Mouse (Mus musculus): Measurements from ENCODE around the gene Stra6.

The Stra6 gene

GRCm38 (mm10) chr9:58130909-58131308 is 67.3 kb downstream of the Stra6 start:
- DNase-seq (ENCODE audit: low read depth, low spot score): no peak

GRCm38 (mm10) chr9:58131735-58132134 is 68.1 kb downstream of the Stra6 start:
- DNase-seq (ENCODE audit: low read depth, low spot score): no peak

- no peak for DNase-seq (ENCODE audit: low read depth, low spot score)
Observed at GRCm38 (mm10) chr9:58133893-58134884, 70.6 kb downstream of the Stra6 start.

- no peak for DNase-seq (ENCODE audit: low read depth, low spot score)
Observed at GRCm38 (mm10) chr9:58134906-58135305, 71.3 kb downstream of the Stra6 start.

- no peak for DNase-seq (ENCODE audit: low read depth, low spot score)
Observed at GRCm38 (mm10) chr9:58135921-58136321, 72.3 kb downstream of the Stra6 start.

- no peak for DNase-seq (ENCODE audit: low read depth, low spot score)
Observed at GRCm38 (mm10) chr9:58139947-58140346, 76.4 kb downstream of the Stra6 start.

GRCm38 (mm10) chr9:58143419-58143818 is 79.8 kb downstream of the Stra6 start:
- DNase-seq (ENCODE audit: low read depth, low spot score): no peak

GRCm38 (mm10) chr9:58144664-58145063 is 81.1 kb downstream of the Stra6 start:
- no peak for DNase-seq (ENCODE audit: low read depth, low spot score)

GRCm38 (mm10) chr9:58145417-58145816 is 81.8 kb downstream of the Stra6 start:
- no peak for DNase-seq (ENCODE audit: low read depth, low spot score)

GRCm38 (mm10) chr9:58148806-58149205 is 85.2 kb downstream of the Stra6 start:
- no peak for DNase-seq (ENCODE audit: low read depth, low spot score)

GRCm38 (mm10) chr9:58150733-58151361 is 87.3 kb downstream of the Stra6 start:
- DNase-seq (ENCODE audit: low read depth, low spot score): no peak

GRCm38 (mm10) chr9:58153095-58153494 is 89.5 kb downstream of the Stra6 start:
- DNase-seq (ENCODE audit: low read depth, low spot score): no peak

- no peak for DNase-seq (ENCODE audit: low read depth, low spot score)
Observed at GRCm38 (mm10) chr9:58155366-58155765, 91.8 kb downstream of the Stra6 start.

- no peak for DNase-seq (ENCODE audit: low read depth, low spot score)
Observed at GRCm38 (mm10) chr9:58156819-58157560, 93.4 kb downstream of the Stra6 start.

- no peak for DNase-seq (ENCODE audit: low read depth, low spot score)
Observed at GRCm38 (mm10) chr9:58157838-58158237, 94.2 kb downstream of the Stra6 start.

- peak; percentile 59 for DNase-seq (ENCODE audit: low read depth, low spot score)
Observed at GRCm38 (mm10) chr9:58158541-58159311, 95.1 kb downstream of the Stra6 start.

- no peak for DNase-seq (ENCODE audit: low read depth, low spot score)
Observed at GRCm38 (mm10) chr9:58159855-58160254, 96.3 kb downstream of the Stra6 start.

- DNase-seq (ENCODE audit: low read depth, low spot score): no peak
Observed at GRCm38 (mm10) chr9:58160315-58160714, 96.7 kb downstream of the Stra6 start.

- DNase-seq (ENCODE audit: low read depth, low spot score): no peak
Observed at GRCm38 (mm10) chr9:58162173-58162572, 98.6 kb downstream of the Stra6 start.

GRCm38 (mm10) chr9:58163146-58163545 is 99.6 kb downstream of the Stra6 start:
- DNase-seq (ENCODE audit: low read depth, low spot score): no peak

- no peak for DNase-seq (ENCODE audit: low read depth, low spot score)
Observed at GRCm38 (mm10) chr9:58165779-58166178, 102.2 kb downstream of the Stra6 start.
